Mouse (Mus musculus) large intestine, adult 2 months (tissue): ENCODE data around the gene Hdac4. TPM values are rescaled to one million over a fixed set of nuclear protein-coding genes. Genes with fewer than 3 reads are reported as not detected.

Experiments used
- DNase-seq: peaks from one replicate; pipeline ENCODE4 v3.0.0-alpha.2; 2012; ENCODE audit warnings: low read depth, low spot score
- WGBS: fragments of 180-500 bp; shearing (Covaris S2); methylation state at CpG from one replicate; pipeline ENCODE4 v1.1.7; 2018; 5-methylcytosine and 5-hydroxymethylcytosine counted together
- polyA plus RNA-seq: library from polyadenylated mRNA; depleted of rRNA; stranded (reverse); fragments of >200 nt; gene quantifications from 2 replicates; pipeline ENCODE4 v1.2.3, GENCODE M21; 2012

Gene Hdac4
- polyA plus RNA-seq, 1 experiment: 9.3 TPM

DNA sequence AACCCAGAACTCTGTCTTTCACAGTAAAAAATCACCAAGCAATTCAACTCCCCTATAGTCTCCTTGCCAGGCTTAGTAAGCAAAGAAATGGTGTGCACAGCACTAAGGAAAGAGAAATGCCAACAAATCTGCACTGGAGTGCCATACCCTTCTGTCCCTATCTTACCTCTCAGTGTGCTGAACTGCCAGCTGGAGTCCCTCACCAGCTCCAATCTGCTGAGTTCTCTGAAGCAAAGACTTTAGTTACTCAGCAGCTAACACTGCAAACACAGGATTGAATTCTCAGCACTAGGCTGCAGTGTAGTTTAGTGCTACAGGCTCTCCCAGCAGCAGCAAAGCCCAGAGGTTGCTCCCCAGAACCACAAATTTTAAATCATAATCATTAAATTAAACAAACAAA is 151.5 kb downstream of the Hdac4 start:
- no peak for DNase-seq

DNA sequence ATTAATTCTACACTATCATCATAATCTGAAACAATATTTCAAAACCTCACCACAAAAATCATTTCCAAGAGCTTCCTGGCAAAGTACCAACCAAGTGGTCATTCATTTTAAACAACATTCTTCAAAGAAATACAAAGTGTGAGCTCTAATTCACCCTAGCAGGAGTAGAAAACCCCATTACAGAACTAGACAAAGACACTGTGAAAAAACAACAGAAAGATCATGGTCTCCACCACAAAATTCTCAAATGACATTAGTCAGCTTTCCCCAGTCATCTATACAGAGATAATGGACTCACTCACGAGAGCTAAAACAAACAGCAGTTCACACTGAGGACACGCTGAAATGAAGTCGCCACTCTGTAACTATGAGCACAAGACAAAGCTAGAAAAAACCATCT is 153.4 kb downstream of the Hdac4 start:
- DNase-seq: no peak
- 57% methylated on average over 3 of the region's 3 CpGs for WGBS

DNA sequence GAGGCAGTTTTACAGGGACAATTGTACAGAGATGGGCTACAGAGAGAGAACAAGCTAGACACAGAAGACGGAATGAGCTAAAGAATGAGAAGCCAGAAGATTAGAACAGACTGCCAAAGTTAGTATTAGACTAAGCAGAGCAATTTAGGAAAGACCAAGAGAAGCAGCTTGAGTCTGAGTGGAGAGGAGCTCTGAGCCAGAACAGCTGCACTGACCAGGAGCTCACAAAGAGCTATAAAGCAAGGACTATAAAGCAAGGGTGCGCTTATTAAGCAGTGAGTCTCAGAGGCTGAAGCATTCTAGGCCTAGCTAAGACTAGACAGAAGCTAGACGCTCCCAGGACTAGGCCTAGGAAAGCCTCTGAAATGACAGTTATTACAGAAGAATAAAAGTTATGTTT is 154.2 kb downstream of the Hdac4 start:
- WGBS: 61% methylated on average over 3 of the region's 3 CpGs

DNA sequence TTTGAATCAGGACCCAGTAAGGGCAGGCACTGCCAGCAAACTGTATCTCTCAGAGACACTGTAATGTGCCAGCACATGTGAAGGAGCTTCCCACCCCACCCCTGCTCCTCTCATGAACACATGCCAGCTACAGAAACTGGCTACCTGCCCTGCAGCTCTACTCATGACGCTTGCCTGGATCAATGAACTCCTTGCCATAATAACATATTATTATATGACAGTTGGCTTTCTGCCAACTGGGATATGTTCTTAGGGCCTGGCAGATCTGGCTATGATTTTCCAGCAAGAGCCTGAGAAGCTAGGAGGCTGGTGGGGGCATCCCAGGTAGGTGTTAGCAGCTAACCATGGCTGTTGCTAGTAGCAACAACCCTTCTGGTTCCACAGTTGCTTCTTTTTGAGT is 156.8 kb downstream of the Hdac4 start:
- 23% methylated on average over 1 of the region's 1 CpGs for WGBS

More for the DNA sequence above, 154.2 kb downstream of the Hdac4 start:
- DNase-seq: no peak

DNA sequence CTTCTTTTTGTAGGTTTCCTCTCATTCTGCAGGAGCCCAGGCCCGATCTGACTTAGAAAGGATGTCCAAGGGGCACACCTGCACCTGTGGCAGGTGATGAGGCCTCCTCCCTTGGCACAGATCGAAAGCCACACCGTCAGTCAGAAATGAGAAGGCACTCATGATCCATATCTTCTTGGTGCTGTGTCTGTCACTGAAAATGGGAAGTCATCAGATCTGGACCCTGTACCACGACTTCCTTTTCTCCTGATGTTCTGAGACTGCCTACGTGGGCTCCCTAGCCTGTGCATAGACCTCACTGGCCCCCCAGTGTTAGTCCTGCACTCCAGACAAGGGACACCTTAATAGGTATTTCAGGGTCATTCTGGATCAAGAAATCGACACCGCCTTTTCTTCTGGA is 158.5 kb downstream of the Hdac4 start:
- no peak for DNase-seq
- 61% methylated on average over 7 of the region's 7 CpGs for WGBS

More for the DNA sequence above, 156.8 kb downstream of the Hdac4 start:
- peak; percentile 28 for DNase-seq

DNA sequence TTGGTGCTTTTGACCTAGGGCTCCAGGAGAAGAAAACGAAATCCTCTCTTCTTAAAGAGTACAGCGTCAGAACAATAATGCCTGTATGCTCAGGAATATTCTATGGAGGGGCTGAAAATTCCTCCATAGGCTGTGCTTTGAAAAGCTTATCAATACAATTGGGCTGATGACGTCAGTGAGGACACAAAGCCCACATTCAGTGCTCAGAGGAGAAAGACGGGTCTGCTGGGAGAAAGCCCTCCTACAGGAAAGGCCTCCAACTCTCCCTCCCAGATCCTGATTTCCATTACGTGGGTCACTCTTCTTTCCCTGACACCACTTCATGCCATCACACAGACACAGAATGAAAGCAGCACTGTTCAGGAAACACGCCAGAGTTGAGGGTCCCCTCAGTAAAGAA is 159.7 kb downstream of the Hdac4 start:
- 86% methylated on average over 6 of the region's 6 CpGs for WGBS
- no peak for DNase-seq

DNA sequence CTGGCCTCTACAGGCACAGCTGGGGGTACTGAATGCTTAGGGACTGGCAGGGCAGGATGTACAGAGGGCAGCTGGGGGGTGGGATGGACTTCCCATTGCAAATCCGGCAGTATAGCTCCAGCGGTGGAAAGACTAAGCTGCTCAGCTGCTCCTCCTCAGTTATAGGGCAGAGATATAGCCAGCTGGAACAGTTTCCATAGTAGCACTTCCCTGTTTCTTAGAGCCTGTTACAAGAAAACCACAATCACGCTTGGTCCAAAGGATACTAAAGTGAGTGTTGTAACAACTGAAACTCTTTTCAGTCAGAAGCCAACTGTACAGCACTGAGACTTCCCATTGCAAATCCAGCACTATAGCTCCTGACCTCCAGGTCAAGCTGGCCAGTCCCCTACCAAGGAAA is 161.3 kb downstream of the Hdac4 start:
- DNase-seq: no peak
- 72% methylated on average over 3 of the region's 3 CpGs for WGBS

- WGBS: 94% methylated on average over 7 of the region's 7 CpGs
- DNase-seq: no peak
These were observed 162.0 kb downstream of the Hdac4 start for GRCm38 (mm10) chr1:92033463-92033862.

DNA sequence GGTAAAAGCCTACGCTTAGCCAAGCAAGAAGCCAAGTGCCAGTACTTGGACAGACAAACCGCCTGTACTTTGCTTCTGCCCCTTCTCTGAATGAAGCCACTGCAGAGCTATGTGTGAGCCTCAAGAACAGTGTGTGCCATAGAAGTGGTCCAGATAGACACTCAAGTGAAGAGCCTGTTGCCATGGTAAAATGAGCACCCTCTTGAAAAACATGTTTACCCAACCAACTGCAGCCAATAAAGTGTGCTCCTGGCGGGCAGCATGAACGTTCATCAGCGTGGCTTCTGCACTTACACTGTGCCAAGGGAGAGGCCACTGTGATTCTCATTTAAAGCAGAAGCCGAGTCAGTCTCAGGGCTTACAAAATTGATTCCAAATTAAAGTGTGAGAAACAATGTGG is 165.0 kb downstream of the Hdac4 start:
- WGBS: 71% methylated on average over 6 of the region's 6 CpGs
- DNase-seq: no peak

DNA sequence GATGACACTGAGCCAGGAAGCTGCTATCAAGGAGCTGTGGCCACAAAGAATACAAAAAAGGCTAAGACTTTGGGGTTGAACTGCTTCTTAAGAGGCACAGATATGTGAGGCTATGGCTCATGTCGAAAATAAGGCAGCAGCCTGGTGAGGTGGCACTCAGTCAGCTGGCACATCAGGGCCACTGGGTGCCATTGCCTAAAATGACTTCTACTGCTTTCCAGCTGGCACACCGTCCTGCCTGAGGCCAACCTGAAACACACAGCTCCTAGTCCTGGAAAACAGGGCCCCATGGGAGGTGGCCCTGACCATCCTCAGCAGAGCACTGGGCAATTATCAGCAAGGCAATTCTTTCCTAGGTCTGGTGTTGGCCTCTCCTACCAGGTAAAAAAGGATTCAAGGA is 167.3 kb downstream of the Hdac4 start:
- WGBS: 80% methylated on average over 2 of the region's 2 CpGs
- no peak for DNase-seq

DNA sequence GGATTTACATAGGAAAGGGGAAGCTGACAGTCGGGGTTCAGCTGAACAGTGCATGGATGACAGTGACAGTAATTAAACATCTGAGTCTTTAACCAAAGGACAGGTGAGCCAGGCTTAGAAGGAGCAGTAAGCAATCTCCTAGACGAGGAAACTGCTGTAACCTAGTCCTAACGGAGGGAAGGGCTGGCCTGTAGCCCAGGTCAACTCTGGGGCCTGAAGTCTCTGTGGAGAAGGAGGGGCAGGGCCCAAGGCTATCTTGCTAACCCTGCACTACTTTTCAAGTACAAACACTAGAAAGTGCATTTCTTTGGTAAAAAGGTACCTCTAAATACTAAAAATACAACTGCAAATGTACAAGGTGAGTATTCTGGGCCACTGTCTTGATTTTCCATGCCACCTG is 169.1 kb downstream of the Hdac4 start:
- no peak for DNase-seq
- whole genome bisulfite sequencing: 49% methylated on average over 3 of the region's 3 CpGs

DNA sequence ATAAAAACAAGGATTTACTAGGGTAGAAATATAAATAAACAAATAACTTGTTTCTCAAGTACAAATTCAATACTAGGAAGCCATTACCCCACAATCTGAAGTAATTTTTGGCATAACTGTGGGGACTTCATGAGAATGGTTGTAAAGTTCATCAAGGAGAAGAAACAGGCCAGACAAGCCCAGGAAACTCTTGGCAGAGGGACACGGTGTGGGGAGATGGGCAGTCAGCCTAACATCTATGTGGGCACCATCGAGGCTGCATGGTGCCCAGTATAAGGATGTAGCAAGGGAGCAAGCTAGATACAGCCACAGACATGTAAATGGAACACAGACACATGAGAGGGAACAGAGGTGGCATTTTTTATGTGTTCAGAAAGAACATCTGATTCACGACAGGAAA is 171.6 kb downstream of the Hdac4 start:
- no peak for DNase-seq
- WGBS: 63% methylated on average over 3 of the region's 3 CpGs

GRCm38 (mm10) chr1:92022009-92022408 is 173.5 kb downstream of the Hdac4 start:
- DNase-seq: no peak

DNA sequence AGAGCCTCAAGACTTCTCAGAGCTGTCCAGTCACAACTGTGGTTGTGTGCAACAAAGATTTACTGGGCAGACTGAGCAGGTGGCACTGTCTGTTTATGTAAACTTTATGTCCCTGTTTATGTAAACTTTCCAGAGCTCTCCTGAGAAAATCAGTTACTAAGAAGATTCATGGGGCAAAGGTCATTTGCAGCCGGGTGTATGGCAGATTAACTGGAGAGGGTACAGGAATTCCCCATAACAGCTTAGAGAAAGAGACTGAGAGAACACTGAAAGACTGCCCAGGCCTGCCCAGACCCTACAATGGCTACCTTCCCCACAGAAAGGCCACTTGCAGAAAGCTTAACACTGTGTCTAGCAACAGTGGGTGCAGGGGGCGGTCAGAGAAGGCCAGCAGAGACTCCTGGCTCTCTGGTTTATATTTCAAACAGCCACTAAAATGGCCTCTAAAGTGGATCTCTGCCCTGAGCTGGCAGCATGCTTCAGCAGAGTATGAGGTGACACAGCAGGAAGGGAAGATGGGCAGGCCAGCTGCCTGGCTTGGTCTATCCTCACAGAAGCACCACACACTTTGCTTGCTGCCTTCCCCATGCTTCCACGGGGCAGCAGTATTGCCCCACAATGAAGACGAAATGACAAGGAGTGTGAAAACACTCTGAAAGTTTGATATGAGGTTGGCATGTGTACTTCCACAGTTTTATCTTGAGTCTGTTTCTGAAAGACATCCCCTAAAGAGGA is 179.4 kb downstream of the Hdac4 start:
- peak; percentile 22 for DNase-seq

More at GRCm38 (mm10) chr1:92022009-92022408, 173.5 kb downstream of the Hdac4 start:
- 41% methylated on average over 4 of the region's 4 CpGs for WGBS

GRCm38 (mm10) chr1:92015252-92015651 is 180.2 kb downstream of the Hdac4 start:
- DNase-seq: no peak

More for the DNA sequence above, 179.4 kb downstream of the Hdac4 start:
- 46% methylated on average over 4 of the region's 4 CpGs for WGBS

GRCm38 (mm10) chr1:92014496-92014895 is 181.0 kb downstream of the Hdac4 start:
- DNase-seq: no peak

GRCm38 (mm10) chr1:92006666-92007065 is 188.8 kb downstream of the Hdac4 start:
- WGBS: 79% methylated on average over 1 of the region's 1 CpGs

GRCm38 (mm10) chr1:92005617-92005940 is 189.9 kb downstream of the Hdac4 start:
- 79% methylated on average over 2 of the region's 2 CpGs for WGBS
- DNase-seq: no peak

More at GRCm38 (mm10) chr1:92006666-92007065, 188.8 kb downstream of the Hdac4 start:
- no peak for DNase-seq

GRCm38 (mm10) chr1:92004906-92005616 is 190.4 kb downstream of the Hdac4 start:
- 61% methylated on average over 8 of the region's 8 CpGs for WGBS
- no peak for DNase-seq

DNA sequence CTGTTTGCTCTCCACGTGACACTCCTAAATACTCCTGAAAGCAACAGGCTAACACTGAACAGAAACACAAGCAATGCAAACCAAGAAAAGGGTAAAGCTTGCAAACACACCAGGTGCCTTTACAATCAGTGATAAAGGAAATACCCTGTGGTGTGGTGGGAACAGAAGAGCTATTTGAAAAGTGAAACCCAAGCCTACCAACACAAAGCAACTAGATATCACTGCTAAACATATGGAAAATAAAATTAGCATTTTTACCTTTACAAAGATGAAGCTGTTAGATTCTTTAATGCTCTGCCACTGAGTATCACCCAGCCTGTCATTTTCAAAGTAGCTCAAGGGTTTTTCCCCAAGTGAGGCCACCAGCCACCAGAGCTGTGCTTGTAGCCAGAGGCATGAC is 191.4 kb downstream of the Hdac4 start:
- WGBS: 83% methylated on average over 1 of the region's 1 CpGs
- DNase-seq: no peak

GRCm38 (mm10) chr1:92000226-92000625 is 195.3 kb downstream of the Hdac4 start:
- 87% methylated on average over 2 of the region's 2 CpGs for WGBS
- no peak for DNase-seq
